Mouse (Mus musculus) testis, adult 2 months (tissue): Measurements from ENCODE around the gene Sars2.

Source experiments
- CTCF ChIP-seq: fragments of 200-500 bp; IDR thresholded peaks from 2 replicates; pipeline ENCODE4 v1.5.1; 2012; ENCODE audit warnings: low read depth, mild to moderate bottlenecking, inconsistent platforms, low read length, moderate library complexity; ENCODE audit not compliant: control insufficient read depth, insufficient read depth, insufficient replicate concordance
- POLR2A ChIP-seq: fragments of 200-500 bp; IDR thresholded peaks from 2 replicates; pipeline ENCODE4 v1.6.1; 2012; ENCODE audit warnings: low read depth, mild to moderate bottlenecking, inconsistent platforms, low read length, moderate library complexity; ENCODE audit not compliant: control insufficient read depth

- peak; percentile 82; the same call in 1 of the 2 replicates for TF ChIP-seq POLR2A
- peak; percentile 66; the same call in 1 of the 2 replicates for TF ChIP-seq CTCF
Measured at GRCm38 (mm10) chr7:28741709-28742438, at the start of gene Sars2, which contains the start of gene Mrps12.
